Mouse (Mus musculus): ENCODE data around the gene Arl11. TPM values are rescaled to one million over a fixed set of nuclear protein-coding genes. Genes with fewer than 3 reads are reported as not detected.

Arl11 gene
- polyA plus RNA-seq (2012; rRNA removed) = 0.40 and 0.42 TPM in 2 replicates

GRCm38 (mm10) chr14:61309593-61309992, at the start of gene Arl11:
Arl11 (plus strand) TSS chr14:61309753.
- DNase-seq (ENCODE audit: low read depth) = no peak
- TF ChIP-seq CTCF (IDR thresholded peaks at IDR 0.05; ENCODE audit: borderline replicate concordance, extremely low read depth, insufficient read depth, insufficient read length) = no peak
- TF ChIP-seq POLR2A (IDR thresholded peaks at IDR 0.05; ENCODE audit: borderline replicate concordance, extremely low read depth, insufficient read depth, insufficient read length, poor library complexity, severe bottlenecking) = no peak

- DNase-seq (ENCODE audit: low read depth) = no peak
- TF ChIP-seq CTCF (IDR thresholded peaks at IDR 0.05; ENCODE audit: borderline replicate concordance, extremely low read depth, insufficient read depth, insufficient read length) (no peak), POLR2A (IDR thresholded peaks at IDR 0.05; ENCODE audit: borderline replicate concordance, extremely low read depth, insufficient read depth, insufficient read length, poor library complexity, severe bottlenecking) (no peak)
Observed at GRCm38 (mm10) chr14:61267908-61268475, 41.6 kb upstream of the Arl11 start.

DNA sequence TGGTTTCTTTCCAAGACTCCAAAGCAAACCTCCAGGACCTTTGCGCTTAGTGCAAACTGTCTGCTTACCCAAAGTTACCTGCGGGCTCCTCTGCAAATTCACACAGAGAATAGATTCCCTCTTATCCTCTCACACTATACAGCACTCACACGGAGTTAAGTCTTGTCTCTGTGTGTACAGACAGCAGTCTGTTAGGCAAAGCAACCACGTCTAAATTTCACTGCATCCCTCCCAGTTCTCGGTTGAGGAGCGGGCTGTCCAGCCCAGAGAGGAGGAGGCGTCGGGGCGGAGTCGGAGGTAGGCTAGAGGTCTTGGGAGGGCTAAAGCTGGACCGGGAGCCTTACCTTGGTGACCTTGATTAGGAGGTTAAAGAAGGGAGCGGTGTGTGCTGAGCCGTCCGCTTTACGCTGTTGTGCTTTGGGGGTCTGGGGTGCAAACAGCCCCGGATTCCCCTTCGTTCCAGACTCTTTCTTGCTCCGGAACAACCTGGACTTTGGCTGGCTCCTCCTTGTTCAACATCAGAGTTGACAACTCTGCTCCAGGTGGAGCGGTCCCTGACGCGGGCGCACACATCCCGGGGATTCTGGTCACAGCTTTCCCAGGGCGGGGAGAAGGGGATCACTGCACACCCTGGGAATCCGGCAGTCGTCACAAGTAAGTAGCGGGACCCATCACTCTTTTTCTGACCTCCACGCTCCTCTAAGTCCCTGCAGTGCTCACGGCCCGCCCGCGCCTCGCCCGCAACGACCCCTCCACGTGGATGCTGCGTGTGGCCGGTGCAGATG, 34.9 kb upstream of the Arl11 start:
- DNase-seq (ENCODE audit: low read depth) = no peak
- TF ChIP-seq CTCF (IDR thresholded peaks at IDR 0.05; ENCODE audit: borderline replicate concordance, extremely low read depth, insufficient read depth, insufficient read length) (no peak), POLR2A (IDR thresholded peaks at IDR 0.05; ENCODE audit: borderline replicate concordance, extremely low read depth, insufficient read depth, insufficient read length, poor library complexity, severe bottlenecking) (no peak)

DNA sequence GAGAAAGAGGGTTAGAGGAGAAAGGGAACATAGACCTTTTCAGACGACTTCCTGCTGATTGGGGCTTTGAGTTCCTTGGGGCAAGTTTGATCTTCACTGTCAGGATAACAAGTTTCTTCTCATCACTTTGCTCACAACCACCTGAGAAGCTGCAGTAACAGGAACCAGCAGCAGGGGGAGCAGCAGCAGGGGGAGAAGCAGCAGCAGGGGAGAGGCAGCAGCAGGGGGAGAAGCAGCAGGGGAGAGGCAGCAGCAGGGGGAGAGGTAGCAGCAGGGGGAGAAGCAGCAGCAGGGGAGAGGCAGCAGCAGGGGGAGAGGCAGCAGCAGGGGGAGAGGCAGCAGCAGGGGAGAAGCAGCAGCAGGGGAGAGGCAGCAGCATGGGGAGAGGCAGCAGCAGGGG, 32.3 kb upstream of the Arl11 start:
- DNase-seq (ENCODE audit: low read depth) = peak; percentile 52
- TF ChIP-seq POLR2A (IDR thresholded peaks at IDR 0.05; ENCODE audit: borderline replicate concordance, extremely low read depth, insufficient read depth, insufficient read length, poor library complexity, severe bottlenecking) (no peak), CTCF (IDR thresholded peaks at IDR 0.05; ENCODE audit: borderline replicate concordance, extremely low read depth, insufficient read depth, insufficient read length) (peak; percentile 44; the same call in 1 of the 2 replicates)

DNA sequence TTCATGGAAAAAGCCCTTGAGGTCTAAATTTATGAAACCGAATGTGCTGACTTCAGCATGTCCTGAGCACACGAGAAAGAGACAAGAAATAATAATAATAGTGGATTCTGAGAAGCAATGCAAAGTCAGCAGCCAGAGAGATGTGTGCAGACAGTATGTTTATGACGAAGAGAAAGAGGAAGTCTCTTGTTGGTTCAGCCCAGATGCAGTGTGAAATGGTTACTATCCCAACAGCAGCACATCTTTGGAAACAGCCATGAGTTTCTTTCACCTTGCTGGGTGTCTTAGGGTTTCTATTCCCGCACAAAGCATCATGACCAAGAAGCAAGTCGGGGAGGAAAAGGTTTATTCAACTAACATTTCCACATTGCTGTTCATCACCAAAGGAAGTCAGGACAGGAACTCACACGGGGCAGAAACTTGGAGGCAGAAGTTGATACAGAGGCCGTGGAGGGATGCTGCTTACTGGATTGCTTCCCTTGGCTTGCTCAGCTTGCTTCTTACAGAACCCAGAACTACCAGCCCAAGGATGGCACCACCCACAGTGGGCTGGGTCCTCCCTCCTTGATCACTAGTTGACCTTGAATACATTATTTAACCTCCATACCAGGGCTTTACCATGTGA, 30.8 kb upstream of the Arl11 start:
- no peak for DNase-seq (ENCODE audit: low read depth)
- TF ChIP-seq CTCF (IDR thresholded peaks at IDR 0.05; ENCODE audit: borderline replicate concordance, extremely low read depth, insufficient read depth, insufficient read length) = no peak
- no peak for TF ChIP-seq POLR2A (IDR thresholded peaks at IDR 0.05; ENCODE audit: borderline replicate concordance, extremely low read depth, insufficient read depth, insufficient read length, poor library complexity, severe bottlenecking)

GRCm38 (mm10) chr14:61288606-61289286, 20.8 kb upstream of the Arl11 start:
- DNase-seq (ENCODE audit: low read depth) = no peak
- TF ChIP-seq CTCF (IDR thresholded peaks at IDR 0.05; ENCODE audit: borderline replicate concordance, extremely low read depth, insufficient read depth, insufficient read length) = no peak
- TF ChIP-seq POLR2A (IDR thresholded peaks at IDR 0.05; ENCODE audit: borderline replicate concordance, extremely low read depth, insufficient read depth, insufficient read length, poor library complexity, severe bottlenecking) = no peak

GRCm38 (mm10) chr14:61290664-61291063, 18.9 kb upstream of the Arl11 start:
- peak; percentile 60 for DNase-seq (ENCODE audit: low read depth)
- TF ChIP-seq POLR2A (IDR thresholded peaks at IDR 0.05; ENCODE audit: borderline replicate concordance, extremely low read depth, insufficient read depth, insufficient read length, poor library complexity, severe bottlenecking) (no peak), CTCF (IDR thresholded peaks at IDR 0.05; ENCODE audit: borderline replicate concordance, extremely low read depth, insufficient read depth, insufficient read length) (no peak)

DNA sequence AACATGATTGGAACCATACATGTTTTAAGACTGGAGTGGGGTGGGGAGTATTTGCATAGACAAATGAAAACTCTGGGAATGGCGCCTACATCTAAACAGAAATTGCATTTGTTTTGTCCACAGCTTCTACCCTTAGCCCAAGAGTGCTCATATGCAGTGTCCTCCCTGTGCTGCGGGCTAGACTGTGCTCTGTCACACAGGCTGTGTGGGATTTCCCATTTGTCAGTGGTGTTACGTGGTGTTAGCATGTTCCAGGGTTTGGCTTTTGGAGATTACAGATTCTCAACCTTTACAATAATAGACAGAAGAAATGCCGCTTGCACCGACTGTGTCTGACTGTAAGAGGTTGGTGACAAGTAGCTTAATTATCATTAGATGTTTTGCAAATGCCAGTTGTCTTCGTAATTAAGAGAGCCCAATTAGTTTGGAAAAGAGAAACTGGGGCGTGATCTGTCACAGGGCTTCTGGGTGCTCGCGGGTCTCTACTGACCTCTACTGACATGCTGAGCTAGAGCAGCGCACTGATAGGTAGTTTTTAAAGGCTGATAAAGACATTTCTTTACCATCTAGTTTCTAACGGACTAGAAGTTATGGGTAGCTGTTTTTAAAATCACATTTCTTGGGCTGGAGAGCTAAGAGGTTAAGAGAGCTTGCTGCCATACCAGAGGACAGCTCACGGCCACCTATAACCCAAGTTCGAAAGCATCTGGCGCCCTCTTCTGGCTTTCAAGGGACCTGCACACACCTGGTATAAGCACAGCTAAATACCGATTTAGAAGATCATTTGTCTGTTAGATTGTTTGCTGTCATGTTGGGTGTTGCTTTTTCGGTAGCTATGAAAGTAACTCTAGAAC, 15.4 kb upstream of the Arl11 start:
- DNase-seq (ENCODE audit: low read depth) = peak; percentile 79
- TF ChIP-seq CTCF (IDR thresholded peaks at IDR 0.05; ENCODE audit: borderline replicate concordance, extremely low read depth, insufficient read depth, insufficient read length) = peak; percentile 61
- TF ChIP-seq POLR2A (IDR thresholded peaks at IDR 0.05; ENCODE audit: borderline replicate concordance, extremely low read depth, insufficient read depth, insufficient read length, poor library complexity, severe bottlenecking) = no peak

DNA sequence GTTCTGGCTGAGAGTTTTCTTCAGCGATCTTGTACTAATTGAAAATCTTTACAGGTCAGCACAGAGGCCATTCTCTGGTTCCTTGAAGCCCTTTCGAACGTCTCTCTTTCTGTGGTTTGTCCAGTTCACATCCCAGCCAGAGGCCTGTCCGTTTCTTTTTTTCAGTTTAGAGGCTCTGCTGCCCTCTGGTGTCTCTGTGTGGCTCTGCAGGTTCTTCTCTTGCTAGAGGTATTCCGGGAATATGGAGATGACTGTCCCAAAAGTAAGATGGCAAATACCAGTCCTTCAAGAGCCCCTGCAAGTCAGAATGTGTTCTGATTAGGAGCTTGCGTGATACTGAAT, 14.8 kb upstream of the Arl11 start:
- peak; percentile 69; the same call in 1 of the 2 replicates for TF ChIP-seq CTCF (IDR thresholded peaks at IDR 0.05; ENCODE audit: borderline replicate concordance, extremely low read depth, insufficient read depth, insufficient read length)
- no peak for TF ChIP-seq POLR2A (IDR thresholded peaks at IDR 0.05; ENCODE audit: borderline replicate concordance, extremely low read depth, insufficient read depth, insufficient read length, poor library complexity, severe bottlenecking)
- DNase-seq (ENCODE audit: low read depth) = peak; percentile 72

DNA sequence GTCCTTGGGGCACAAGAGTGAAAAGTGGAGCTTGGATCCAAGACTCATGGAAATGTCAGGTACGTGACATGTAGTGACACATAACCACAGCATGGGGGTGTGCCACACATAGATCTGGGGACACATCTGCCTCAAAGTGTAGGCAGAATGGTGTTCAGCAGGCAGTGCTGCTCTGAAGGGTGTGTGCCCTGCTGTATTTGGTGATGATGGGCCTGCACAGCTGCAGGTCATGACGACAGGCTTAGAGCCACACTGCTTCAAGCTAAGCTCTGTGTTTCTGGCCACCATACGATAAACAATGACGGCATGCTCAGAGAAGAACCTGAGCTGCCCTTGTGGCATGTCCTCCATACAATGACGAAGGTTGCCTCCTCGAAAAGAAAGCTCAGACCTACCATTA, 9.7 kb upstream of the Arl11 start:
- no peak for DNase-seq (ENCODE audit: low read depth)
- TF ChIP-seq CTCF (IDR thresholded peaks at IDR 0.05; ENCODE audit: borderline replicate concordance, extremely low read depth, insufficient read depth, insufficient read length) (no peak), POLR2A (IDR thresholded peaks at IDR 0.05; ENCODE audit: borderline replicate concordance, extremely low read depth, insufficient read depth, insufficient read length, poor library complexity, severe bottlenecking) (no peak)

Data from brain, embryonic 14.5 days (tissue).